Mouse (Mus musculus): ENCODE measurements around the gene Npy4r. TPM values are rescaled to one million over a fixed set of nuclear protein-coding genes. Genes with fewer than 3 reads are reported as not detected.

The Npy4r gene
- polyA plus RNA-seq, 1 experiment from 2014 or later, result not detected

DNA sequence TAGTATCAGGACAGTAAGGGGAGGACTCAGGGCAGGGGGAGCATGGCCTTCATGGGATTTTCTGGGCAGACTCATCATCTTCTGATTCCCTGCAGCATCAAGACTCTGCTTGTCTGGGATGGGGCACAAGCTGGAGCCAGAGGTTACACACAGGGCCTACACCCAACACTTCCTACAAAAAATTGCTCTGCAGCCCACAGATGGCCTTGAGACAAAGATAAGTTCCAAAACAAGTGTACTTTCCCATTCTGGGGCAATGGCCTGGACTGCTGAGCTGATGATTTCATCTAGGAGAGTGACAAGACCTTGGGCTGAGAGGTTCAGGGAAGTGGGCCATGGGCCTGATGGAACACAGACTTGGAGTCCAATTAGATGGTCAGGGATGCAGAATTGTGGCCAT is 16.9 kb downstream of the Npy4r start:
- DNase-seq (ENCODE audit: low spot score), result no peak
- no peak for ATAC-seq (ENCODE audit: low read depth)
- Histone ChIP-seq H3K4me3 (ENCODE audit: low read depth, low read length) (no peak overlapping the region), H3K27me3 (replicated peaks; ENCODE audit: control insufficient read depth, insufficient read depth, low read length) (no peaks in the 10 kb centered on the region), H3K9me3 (ENCODE audit: control insufficient read depth, low read length) (no peaks in the 10 kb centered on the region), H3K9ac (ENCODE audit: low read depth, low read length) (no peak overlapping the region), H3K27ac (replicated peaks; ENCODE audit: low read depth, low read length) (no peak overlapping the region), H3K4me1 (ENCODE audit: control insufficient read depth, insufficient read depth, low read length) (no peaks in the 10 kb centered on the region), H3K36me3 (ENCODE audit: control insufficient read depth, insufficient read depth, low read length) (no peaks in the 10 kb centered on the region), H3K4me2 (ENCODE audit: low read depth, low read length) (no peak overlapping the region)

DNA sequence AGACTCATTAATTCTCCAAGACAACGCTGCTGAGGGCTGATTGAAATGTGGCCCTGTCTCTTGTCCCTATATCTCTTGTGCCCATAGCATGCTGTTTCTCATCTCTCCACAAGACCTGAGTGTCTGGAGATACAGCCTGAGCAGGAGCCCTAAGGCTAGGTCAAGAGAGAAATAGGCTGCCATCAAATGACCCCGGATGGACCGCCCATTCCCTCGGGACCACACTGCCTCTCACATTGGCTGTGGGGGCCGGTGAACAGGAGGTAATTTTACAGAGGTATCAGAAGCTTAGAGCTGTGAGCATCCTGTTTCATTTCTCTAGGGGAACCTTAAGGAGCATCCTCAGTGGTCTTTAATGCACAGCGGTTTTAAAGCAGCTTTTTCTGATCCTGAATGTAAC is 21.1 kb downstream of the Npy4r start:
- no peaks in the 10 kb centered on the region for H3K4me1 ChIP-seq (ENCODE audit: control insufficient read depth, insufficient read depth, low read length)
- H3K27ac ChIP-seq (replicated peaks; ENCODE audit: low read depth, low read length), result no peak overlapping the region
- no peaks in the 10 kb centered on the region for H3K36me3 ChIP-seq (ENCODE audit: control insufficient read depth, insufficient read depth, low read length)
- no peaks in the 10 kb centered on the region for H3K9me3 ChIP-seq (ENCODE audit: control insufficient read depth, low read length)
- 59% methylated on average over 6 of the region's 6 CpGs for WGBS
- no peak overlapping the region for H3K9ac ChIP-seq (ENCODE audit: low read depth, low read length)
- no peak for DNase-seq (ENCODE audit: low spot score)
- ATAC-seq (ENCODE audit: low read depth), result no peak
- H3K4me2 ChIP-seq (ENCODE audit: low read depth, low read length), result no peak overlapping the region
- no peak overlapping the region for H3K4me3 ChIP-seq (ENCODE audit: low read depth, low read length)
- no peaks in the 10 kb centered on the region for H3K27me3 ChIP-seq (replicated peaks; ENCODE audit: control insufficient read depth, insufficient read depth, low read length)

DNA sequence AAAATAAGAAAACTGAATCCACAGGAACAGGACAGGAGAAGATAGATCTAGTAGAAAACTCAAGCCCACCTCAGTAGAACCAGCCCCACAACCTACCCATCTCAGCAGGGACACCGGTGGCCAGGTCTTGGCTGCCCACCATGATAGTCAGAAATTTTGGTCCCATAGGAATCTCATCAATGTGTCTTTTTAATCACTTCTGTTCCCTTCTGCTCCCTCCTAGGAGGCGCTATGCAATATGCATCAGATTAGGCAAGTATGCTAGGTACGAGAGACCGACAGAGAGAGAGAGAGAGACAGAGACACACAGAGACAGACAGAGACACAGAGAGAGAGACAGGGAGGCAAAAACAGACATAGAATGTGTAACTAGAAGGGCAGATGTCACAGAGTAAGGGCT is 30.6 kb downstream of the Npy4r start:
- no peaks in the 10 kb centered on the region for H3K36me3 ChIP-seq (ENCODE audit: control insufficient read depth, insufficient read depth, low read length)
- no peaks in the 10 kb centered on the region for H3K4me1 ChIP-seq (ENCODE audit: control insufficient read depth, insufficient read depth, low read length)
- H3K9ac ChIP-seq (ENCODE audit: low read depth, low read length), result no peak overlapping the region
- DNase-seq (ENCODE audit: low spot score), result no peak
- H3K9me3 ChIP-seq (ENCODE audit: control insufficient read depth, low read length), result no peaks in the 10 kb centered on the region
- no peak overlapping the region for H3K4me2 ChIP-seq (ENCODE audit: low read depth, low read length)
- H3K27ac ChIP-seq (replicated peaks; ENCODE audit: low read depth, low read length), result no peak overlapping the region
- no peak for ATAC-seq (ENCODE audit: low read depth)
- 91% methylated on average over 4 of the region's 4 CpGs for WGBS
- H3K4me3 ChIP-seq (ENCODE audit: low read depth, low read length), result no peak overlapping the region
- H3K27me3 ChIP-seq (replicated peaks; ENCODE audit: control insufficient read depth, insufficient read depth, low read length), result no peaks in the 10 kb centered on the region; the same call in 1 of the 2 replicates

DNA sequence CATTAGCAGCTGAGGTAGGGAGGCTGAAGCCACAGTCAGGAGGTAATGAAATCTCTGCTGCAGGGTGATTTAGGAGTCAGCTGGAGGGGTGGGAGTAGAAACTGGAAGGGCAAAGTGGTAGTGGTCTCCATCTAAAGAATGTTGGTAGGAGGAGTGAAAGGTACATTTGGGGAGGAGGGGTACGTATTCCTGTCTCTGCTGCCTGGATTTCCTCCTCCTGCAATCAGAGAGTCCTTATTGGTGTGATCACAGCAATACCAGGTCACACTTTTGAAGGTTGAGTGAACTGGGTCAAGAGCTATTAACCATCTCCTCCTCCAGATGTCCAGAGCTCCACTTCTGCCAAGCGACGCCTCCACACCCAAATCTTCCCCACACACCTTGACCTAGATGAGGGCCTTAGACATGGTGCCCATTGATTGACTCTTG is 31.4 kb downstream of the Npy4r start:
- no peak for ATAC-seq (ENCODE audit: low read depth)
- no peaks in the 10 kb centered on the region for H3K9me3 ChIP-seq (ENCODE audit: control insufficient read depth, low read length)
- H3K4me1 ChIP-seq (ENCODE audit: control insufficient read depth, insufficient read depth, low read length), result no peaks in the 10 kb centered on the region
- 95% methylated on average over 3 of the region's 3 CpGs for WGBS
- no peak overlapping the region for H3K4me2 ChIP-seq (ENCODE audit: low read depth, low read length)
- H3K9ac ChIP-seq (ENCODE audit: low read depth, low read length), result no peak overlapping the region
- no peak overlapping the region for H3K4me3 ChIP-seq (ENCODE audit: low read depth, low read length)
- H3K27me3 ChIP-seq (replicated peaks; ENCODE audit: control insufficient read depth, insufficient read depth, low read length), result no peaks in the 10 kb centered on the region; the same call in 1 of the 2 replicates
- H3K27ac ChIP-seq (replicated peaks; ENCODE audit: low read depth, low read length), result no peak overlapping the region
- no peaks in the 10 kb centered on the region for H3K36me3 ChIP-seq (ENCODE audit: control insufficient read depth, insufficient read depth, low read length)
- DNase-seq (ENCODE audit: low spot score), result no peak

DNA sequence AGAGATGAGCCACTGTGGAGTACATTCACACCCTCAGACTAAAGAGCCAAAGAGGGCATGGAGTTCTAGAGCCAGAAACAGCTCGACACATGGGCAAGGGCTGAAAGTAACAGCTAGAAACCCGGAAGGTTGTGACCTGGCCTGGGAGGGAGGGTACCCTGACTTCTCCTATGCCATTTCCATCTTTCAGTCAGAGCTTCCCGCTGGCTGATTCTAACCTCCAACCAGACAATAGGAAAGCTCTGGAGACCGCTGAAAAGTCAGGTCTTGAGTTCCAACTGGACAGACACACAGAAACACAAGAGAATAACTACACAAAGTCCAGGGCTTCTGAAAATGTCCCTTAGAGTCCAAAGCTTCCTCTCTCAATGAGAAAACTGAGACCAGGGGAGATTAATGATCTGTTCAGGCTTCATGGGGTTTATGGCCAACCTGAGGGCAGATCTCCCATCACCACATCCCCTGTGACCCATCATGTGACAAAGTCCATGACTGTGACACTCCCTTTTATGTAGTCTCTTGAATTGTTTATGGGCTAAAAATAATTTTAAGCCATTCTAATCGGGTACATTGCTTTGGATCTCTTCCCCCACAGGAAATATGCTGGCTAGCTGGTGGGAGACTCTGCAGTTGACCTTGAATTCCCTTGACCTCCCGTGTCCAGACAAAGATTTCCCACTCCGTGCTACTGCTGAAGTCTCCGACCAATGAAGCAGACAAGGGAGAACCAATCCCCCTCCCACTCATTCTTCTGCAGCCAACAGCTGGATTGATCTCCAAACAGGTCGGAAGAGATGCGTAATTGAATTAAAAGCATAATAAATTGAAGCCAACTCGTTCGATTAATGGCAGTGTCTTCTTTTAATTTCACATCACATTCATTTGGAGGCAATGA is 32.0 kb downstream of the Npy4r start:
- ATAC-seq (ENCODE audit: low read depth) (no peak), DNase-seq (ENCODE audit: low spot score) (no peak)
- Histone ChIP-seq H3K36me3 (ENCODE audit: control insufficient read depth, insufficient read depth, low read length) (no peaks in the 10 kb centered on the region), H3K9me3 (ENCODE audit: control insufficient read depth, low read length) (no peaks in the 10 kb centered on the region), H3K4me3 (ENCODE audit: low read depth, low read length) (no peak overlapping the region), H3K4me2 (ENCODE audit: low read depth, low read length) (no peak overlapping the region), H3K27ac (replicated peaks; ENCODE audit: low read depth, low read length) (no peak overlapping the region), H3K4me1 (ENCODE audit: control insufficient read depth, insufficient read depth, low read length) (no peaks in the 10 kb centered on the region), H3K9ac (ENCODE audit: low read depth, low read length) (no peak overlapping the region), H3K27me3 (replicated peaks; ENCODE audit: control insufficient read depth, insufficient read depth, low read length) (no peaks in the 10 kb centered on the region; the same call in 1 of the 2 replicates)
- 73% methylated on average over 12 of the region's 12 CpGs for WGBS

DNA sequence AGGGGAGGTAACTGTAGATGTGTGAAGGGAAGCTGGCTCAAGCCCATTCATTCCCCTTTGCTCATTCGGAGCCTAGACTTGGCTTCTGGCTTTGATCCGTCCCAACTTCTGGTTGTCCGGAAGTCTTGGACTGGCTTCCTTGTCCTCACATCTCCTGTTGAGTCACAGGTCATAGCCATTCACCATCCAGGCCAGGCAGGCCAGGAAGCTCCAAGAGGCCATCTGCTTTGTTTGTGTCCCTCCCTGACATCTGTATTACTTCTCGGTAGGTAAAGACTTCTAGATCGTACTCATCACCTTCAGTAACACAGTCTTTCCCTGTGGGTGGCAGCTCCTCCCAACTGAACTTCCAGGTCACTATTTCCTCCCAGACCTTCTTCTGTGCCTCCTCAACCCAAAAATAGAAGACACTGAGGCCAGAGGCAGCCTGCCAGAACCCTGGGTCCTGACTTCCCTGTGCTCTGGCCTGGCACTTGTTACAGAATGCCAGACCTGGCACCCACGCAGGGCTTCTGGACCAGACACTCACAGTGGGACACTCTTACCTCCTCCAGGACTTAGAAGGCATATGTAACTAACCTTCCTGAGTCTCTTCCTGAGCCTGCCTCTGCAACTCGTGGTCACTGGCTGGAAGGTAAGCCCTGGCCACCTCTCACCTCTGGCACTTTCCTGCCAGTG is 33.1 kb downstream of the Npy4r start:
- Histone ChIP-seq H3K9ac (ENCODE audit: low read depth, low read length) (no peak overlapping the region), H3K4me3 (ENCODE audit: low read depth, low read length) (no peak overlapping the region), H3K4me2 (ENCODE audit: low read depth, low read length) (no peak overlapping the region), H3K9me3 (ENCODE audit: control insufficient read depth, low read length) (no peaks in the 10 kb centered on the region), H3K36me3 (ENCODE audit: control insufficient read depth, insufficient read depth, low read length) (no peaks in the 10 kb centered on the region), H3K27me3 (replicated peaks; ENCODE audit: control insufficient read depth, insufficient read depth, low read length) (no peaks in the 10 kb centered on the region), H3K27ac (replicated peaks; ENCODE audit: low read depth, low read length) (no peak overlapping the region), H3K4me1 (ENCODE audit: control insufficient read depth, insufficient read depth, low read length) (no peaks in the 10 kb centered on the region)
- WGBS, result 78% methylated on average over 7 of the region's 7 CpGs
- DNase-seq (ENCODE audit: low spot score), result no peak
- ATAC-seq (ENCODE audit: low read depth), result no peak

DNA sequence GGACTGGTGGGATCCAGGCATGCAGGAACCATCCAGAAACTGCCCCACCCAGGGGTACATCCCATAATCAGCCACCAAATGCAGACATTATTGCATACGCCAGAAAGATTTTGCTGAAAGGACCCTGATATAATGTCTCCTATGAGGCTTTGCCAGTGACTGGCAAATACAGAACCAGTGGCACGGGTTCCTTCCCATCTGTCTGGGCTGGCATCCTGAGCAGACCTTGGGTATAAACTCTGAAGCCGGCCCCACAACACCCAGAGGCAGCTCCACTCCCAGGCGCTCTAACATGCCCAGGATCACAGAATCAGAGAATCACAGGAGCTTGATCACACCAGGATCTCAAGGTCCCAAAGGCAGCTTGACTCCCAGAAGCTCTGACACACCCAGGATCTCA is 38.0 kb downstream of the Npy4r start:
- DNase-seq (ENCODE audit: low spot score), result no peak
- H3K4me3 ChIP-seq (ENCODE audit: low read depth, low read length), result no peak overlapping the region
- no peak for ATAC-seq (ENCODE audit: low read depth)
- H3K4me2 ChIP-seq (ENCODE audit: low read depth, low read length), result no peak overlapping the region
- H3K27ac ChIP-seq (replicated peaks; ENCODE audit: low read depth, low read length), result no peak overlapping the region
- H3K27me3 ChIP-seq (replicated peaks; ENCODE audit: control insufficient read depth, insufficient read depth, low read length), result no peaks in the 10 kb centered on the region
- no peaks in the 10 kb centered on the region for H3K4me1 ChIP-seq (ENCODE audit: control insufficient read depth, insufficient read depth, low read length)
- H3K9ac ChIP-seq (ENCODE audit: low read depth, low read length), result no peak overlapping the region
- WGBS, result 73% methylated on average over 4 of the region's 4 CpGs
- no peaks in the 10 kb centered on the region for H3K9me3 ChIP-seq (ENCODE audit: control insufficient read depth, low read length)
- H3K36me3 ChIP-seq (ENCODE audit: control insufficient read depth, insufficient read depth, low read length), result no peaks in the 10 kb centered on the region

DNA sequence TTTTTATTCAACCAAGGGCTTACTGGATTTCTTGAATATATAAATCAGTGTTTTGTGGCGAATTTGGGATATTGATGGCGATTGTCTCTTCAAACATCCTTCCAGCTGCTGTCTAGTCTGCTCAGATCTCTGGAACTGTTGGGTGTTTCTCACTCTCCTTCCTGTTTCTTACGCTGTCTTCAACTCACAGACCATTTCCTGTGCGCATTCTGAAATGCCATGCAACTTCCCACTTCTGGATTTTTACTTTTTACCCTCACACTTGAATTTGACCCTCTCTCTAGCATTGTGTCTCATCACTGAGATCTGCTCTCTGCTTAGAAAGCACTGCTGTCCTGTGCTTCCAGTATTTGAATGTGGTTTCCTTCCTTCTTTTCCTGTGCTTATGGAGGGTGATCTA is 44.7 kb downstream of the Npy4r start:
- no peak overlapping the region for H3K9ac ChIP-seq (ENCODE audit: low read depth, low read length)
- no peaks in the 10 kb centered on the region for H3K27me3 ChIP-seq (replicated peaks; ENCODE audit: control insufficient read depth, insufficient read depth, low read length)
- H3K27ac ChIP-seq (replicated peaks; ENCODE audit: low read depth, low read length), result no peak overlapping the region
- DNase-seq (ENCODE audit: low spot score), result no peak
- no peak overlapping the region for H3K4me3 ChIP-seq (ENCODE audit: low read depth, low read length)
- peaks cover 11% of the 10 kb centered on the region; the same call in 1 of the 2 replicates for H3K4me1 ChIP-seq (ENCODE audit: control insufficient read depth, insufficient read depth, low read length)
- H3K9me3 ChIP-seq (ENCODE audit: control insufficient read depth, low read length), result no peaks in the 10 kb centered on the region
- WGBS, result 77% methylated on average over 4 of the region's 4 CpGs
- no peak for ATAC-seq (ENCODE audit: low read depth)
- H3K4me2 ChIP-seq (ENCODE audit: low read depth, low read length), result no peak overlapping the region
- H3K36me3 ChIP-seq (ENCODE audit: control insufficient read depth, insufficient read depth, low read length), result no peaks in the 10 kb centered on the region

Data from embryonic facial prominence, embryonic 14.5 days (tissue).